Mouse (Mus musculus) frontal cortex, postnatal 36 days (tissue): Measurements from ENCODE around the gene Nectin3.

Experiments used
- DNase-seq, 2 experiments: peaks; one replicate each; pipeline ENCODE4 v3.0.0; 2022; ENCODE audit warnings: low spot score in 2 of 2

Gene Nectin3

GRCm38 (mm10) chr16:46498421-46498789 lies at the start of gene Nectin3:
Gene Nectin3, minus strand, starts transcription at chr16:46498525.
- no peak for DNase-seq

GRCm38 (mm10) chr16:46538092-46538491 lies 39.8 kb upstream of the Nectin3 start:
- DNase-seq, result no peak

- no peak for DNase-seq
These were observed 34.3 kb upstream of the Nectin3 start for GRCm38 (mm10) chr16:46532465-46533254.

GRCm38 (mm10) chr16:46531023-46531422 lies 32.7 kb upstream of the Nectin3 start:
- no peak for DNase-seq

GRCm38 (mm10) chr16:46520885-46521417 lies 22.6 kb upstream of the Nectin3 start:
- no peak for DNase-seq

- DNase-seq, result no peak
These were observed 21.3 kb upstream of the Nectin3 start for GRCm38 (mm10) chr16:46519606-46520005.

- DNase-seq, result no peak
These were observed 9.6 kb upstream of the Nectin3 start for GRCm38 (mm10) chr16:46507944-46508333.

GRCm38 (mm10) chr16:46507260-46507943 lies 9.1 kb upstream of the Nectin3 start:
- no peak for DNase-seq

GRCm38 (mm10) chr16:46504006-46504405 lies 5.7 kb upstream of the Nectin3 start:
- DNase-seq, result no peak

GRCm38 (mm10) chr16:46502311-46502710 lies 4.0 kb upstream of the Nectin3 start:
- DNase-seq, result no peak

- DNase-seq, result no peak
These were observed 2.4 kb upstream of the Nectin3 start for GRCm38 (mm10) chr16:46500759-46501158.

GRCm38 (mm10) chr16:46497686-46498420 lies 472 bp downstream of the Nectin3 start:
- peak; percentile 65 to 66 for DNase-seq

- peak; percentile 90 to 92 for DNase-seq
These were observed 1.2 kb downstream of the Nectin3 start for GRCm38 (mm10) chr16:46496889-46497685.

- peak; percentile 28 to 42 for DNase-seq
These were observed 2.1 kb downstream of the Nectin3 start for GRCm38 (mm10) chr16:46496031-46496868.

- no peak for DNase-seq
These were observed 3.1 kb downstream of the Nectin3 start for GRCm38 (mm10) chr16:46495201-46495600.

GRCm38 (mm10) chr16:46487436-46488097 lies 10.8 kb downstream of the Nectin3 start:
- DNase-seq, result peak; percentile 40 to 73

- DNase-seq, result no peak
These were observed 21.0 kb downstream of the Nectin3 start for GRCm38 (mm10) chr16:46477336-46477735.

- no peak for DNase-seq
These were observed 46.9 kb downstream of the Nectin3 start for GRCm38 (mm10) chr16:46451421-46451820.

- no peak for DNase-seq
These were observed 49.3 kb downstream of the Nectin3 start for GRCm38 (mm10) chr16:46449013-46449412.

- DNase-seq, result no peak
These were observed 67.0 kb downstream of the Nectin3 start for GRCm38 (mm10) chr16:46431317-46431716.
